Mouse (Mus musculus) heart, adult 2 months (tissue): ENCODE results near the gene Fam171a2. TPM values are rescaled to one million over a fixed set of nuclear protein-coding genes. Genes with fewer than 3 reads are reported as not detected.
A peak's percentile ranks its signal among the peaks of the same experiment; 100 is the strongest.

Source experiments
- DNase-seq, 2 experiments: peaks; one replicate each; pipeline ENCODE4 v3.0.0; 2021
- H3K27ac ChIP-seq: fragments of 200-600 bp; 2 replicates; pipeline ENCODE4 v1.8.1; 2022
- H3K27me3 ChIP-seq: fragments of 200-500 bp; 2 replicates; pipeline ENCODE4 v1.6.1; 2012; ENCODE audit warnings: mild to moderate bottlenecking, low read length, inconsistent platforms, mixed read lengths; ENCODE audit not compliant: control insufficient read depth, insufficient read depth
- H3K36me3 ChIP-seq: fragments of 200-500 bp; 2 replicates; pipeline ENCODE4 v1.6.1; 2012; ENCODE audit warnings: low read length, inconsistent platforms; ENCODE audit not compliant: control insufficient read depth, insufficient read depth
- H3K4me1 ChIP-seq: fragments of 200-500 bp; 2 replicates; pipeline ENCODE4 v1.6.1; 2011; ENCODE audit warnings: low read length; ENCODE audit not compliant: control insufficient read depth, insufficient read depth
- H3K4me3 ChIP-seq: fragments of 200-600 bp; 2 replicates; pipeline ENCODE4 v1.8.1; 2022
- H3K79me2 ChIP-seq: fragments of 200-500 bp; replicated peaks from 2 replicates; pipeline ENCODE4 v1.6.1; 2012; ENCODE audit warnings: mild to moderate bottlenecking, inconsistent platforms, low read length, moderate library complexity, mixed read lengths; ENCODE audit not compliant: control insufficient read depth, insufficient read depth
- H3K9ac ChIP-seq: fragments of 200-500 bp; 2 replicates; pipeline ENCODE4 v1.6.1; 2012; ENCODE audit warnings: low read depth, mild to moderate bottlenecking, control low read depth, inconsistent platforms, low read length, mixed read lengths
- CTCF ChIP-seq: fragments of 200-600 bp; IDR thresholded peaks from 2 replicates; pipeline ENCODE4 v1.8.1; 2022; ENCODE audit warnings: antibody characterized with exemption, mild to moderate bottlenecking, moderate library complexity
- EP300 ChIP-seq: fragments of 200-500 bp; IDR thresholded peaks from 2 replicates; pipeline ENCODE4 v1.6.1; 2011; ENCODE audit warnings: low read depth, low read length, control low read depth; ENCODE audit not compliant: insufficient read depth
- POLR2A ChIP-seq: fragments of 200-500 bp; IDR thresholded peaks from 2 replicates; pipeline ENCODE4 v1.6.1; 2011; ENCODE audit warnings: mild to moderate bottlenecking, low read depth, low read length, control low read depth; ENCODE audit not compliant: insufficient read depth
- WGBS: fragments of 180-500 bp; shearing (Covaris S2); methylation state at CpG from one replicate; pipeline ENCODE4 v1.1.7; 2018; 5-methylcytosine and 5-hydroxymethylcytosine counted together
- intact Hi-C: fragments of 180-260 bp; cut with DNase I; formaldehyde crosslinking; loops from one replicate; pipeline ENCODE4 v1.15.1; 2025
- polyA plus RNA-seq: library from polyadenylated mRNA; depleted of rRNA; stranded (reverse); fragments of >200 nt; gene quantifications from 2 replicates; pipeline ENCODE4 v1.2.3, GENCODE M21; 2012
- total RNA-seq, 2 experiments: library from RNA; stranded (reverse); gene quantifications; 2 replicates each; pipeline ENCODE4 v1.2.3; 2021

The Fam171a2 gene
- total and polyA plus RNA-seq, 3 experiments, result 3.8 to 8.3 (median 3.9) TPM

DNA sequence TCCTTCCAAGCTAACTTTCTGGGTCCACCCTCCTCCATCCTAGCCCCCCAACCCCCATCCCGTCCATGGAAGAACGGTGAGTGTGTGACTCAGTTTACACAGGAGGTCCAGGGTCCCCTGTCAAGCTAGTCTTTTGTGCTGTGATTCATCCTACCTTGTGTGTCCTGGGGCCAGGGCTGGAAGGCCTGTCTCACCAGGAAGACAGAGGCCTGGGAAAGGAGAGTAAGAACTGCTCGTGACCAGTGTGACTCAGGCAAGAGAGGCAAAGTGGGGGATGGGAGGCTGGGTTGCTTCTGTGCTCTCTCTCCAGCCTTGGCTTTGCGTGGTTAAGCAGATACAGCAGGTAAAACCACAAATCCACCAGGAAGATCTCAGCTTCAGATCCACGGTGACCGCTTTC, 22.8 kb downstream of the Fam171a2 start:
- Histone ChIP-seq H3K4me3 (no peak overlapping the region), H3K4me1 (no peaks in the 10 kb centered on the region), H3K27ac (no peak overlapping the region), H3K79me2 (no peaks in the 10 kb centered on the region), H3K9ac (no peak overlapping the region), H3K27me3 (no peaks in the 10 kb centered on the region), H3K36me3 (no peaks in the 10 kb centered on the region)
- 82% methylated on average over 6 of the region's 6 CpGs for WGBS
- TF ChIP-seq CTCF (no peak), POLR2A (no peak), EP300 (no peak)
- intact Hi-C loops, result no loop called here
- peak in 1 of 2 experiments; percentile 7 for DNase-seq

GRCm38 (mm10) chr11:102421559-102421958, 25.9 kb downstream of the Fam171a2 start:
- TF ChIP-seq EP300, result no peak
- no peak for TF ChIP-seq POLR2A
- TF ChIP-seq CTCF, result no peak
- WGBS, result 69% methylated on average over 8 of the region's 8 CpGs
- intact Hi-C loops, result no loop called here
- H3K79me2 ChIP-seq, result no peaks in the 10 kb centered on the region
- H3K4me1 ChIP-seq, result no peaks in the 10 kb centered on the region
- no peak overlapping the region for H3K27ac ChIP-seq
- DNase-seq, result no peak
- H3K4me3 ChIP-seq, result no peak overlapping the region
- H3K36me3 ChIP-seq, result no peaks in the 10 kb centered on the region
- no peaks in the 10 kb centered on the region for H3K27me3 ChIP-seq
- no peak overlapping the region for H3K9ac ChIP-seq

DNA sequence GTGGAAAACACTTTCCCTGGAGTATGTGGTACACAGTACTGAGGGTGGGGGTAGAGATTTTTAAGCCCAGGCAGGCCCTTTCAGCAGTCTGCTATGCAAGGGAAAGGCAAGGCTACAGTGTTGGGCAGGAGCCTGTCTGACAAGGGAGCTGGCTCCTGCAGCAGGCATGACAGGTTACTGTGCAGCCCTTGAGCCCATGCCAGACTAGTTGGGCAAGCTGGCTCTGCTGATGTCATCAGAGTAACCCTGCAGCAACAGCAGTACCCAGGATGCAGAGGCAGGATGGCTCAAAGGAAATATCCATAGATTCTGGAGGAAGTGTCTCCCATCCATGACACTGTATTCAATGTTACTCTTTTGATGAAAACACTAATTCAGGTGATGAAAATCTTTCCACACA, 28.6 kb downstream of the Fam171a2 start:
- intact Hi-C loops, result no loop called here
- Histone ChIP-seq H3K4me3 (no peak overlapping the region), H3K27me3 (no peaks in the 10 kb centered on the region), H3K79me2 (no peaks in the 10 kb centered on the region), H3K4me1 (no peaks in the 10 kb centered on the region), H3K9ac (no peak overlapping the region), H3K36me3 (no peaks in the 10 kb centered on the region), H3K27ac (no peak overlapping the region)
- TF ChIP-seq EP300 (no peak), CTCF (no peak)
- peak; percentile 49 to 56 for DNase-seq

DNA sequence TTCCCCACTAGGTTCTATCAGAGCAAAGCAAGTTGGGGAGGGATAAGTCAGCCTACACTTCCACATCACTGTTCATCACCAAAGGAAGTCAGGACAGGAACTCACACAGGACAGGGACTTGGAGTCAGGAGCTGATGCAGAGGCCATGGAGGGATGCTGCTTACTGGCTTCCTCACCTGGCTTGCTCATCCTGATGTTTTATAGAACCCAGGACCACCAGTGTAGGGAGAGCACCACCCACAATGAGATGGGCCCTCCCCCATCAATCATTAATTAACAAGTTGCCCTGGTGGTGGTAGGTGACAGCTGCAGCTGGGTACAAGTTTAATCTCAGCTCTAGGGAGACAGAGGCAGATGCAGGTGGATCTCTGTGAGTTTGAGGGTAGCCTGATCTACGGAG, 30.3 kb downstream of the Fam171a2 start:
- intact Hi-C loops, result no loop called here
- Histone ChIP-seq H3K9ac (no peak overlapping the region), H3K27ac (no peak overlapping the region), H3K27me3 (no peaks in the 10 kb centered on the region), H3K4me3 (no peak overlapping the region), H3K4me1 (no peaks in the 10 kb centered on the region), H3K36me3 (no peaks in the 10 kb centered on the region), H3K79me2 (no peaks in the 10 kb centered on the region)
- 54% methylated on average over 1 of the region's 1 CpGs for WGBS
- DNase-seq, result no peak
- TF ChIP-seq CTCF (no peak), POLR2A (no peak), EP300 (no peak)

GRCm38 (mm10) chr11:102415034-102415802, 32.3 kb downstream of the Fam171a2 start:
- TF ChIP-seq CTCF (no peak), POLR2A (no peak), EP300 (no peak)
- Histone ChIP-seq H3K9ac (no peak overlapping the region), H3K36me3 (no peaks in the 10 kb centered on the region), H3K27ac (no peak overlapping the region), H3K27me3 (no peaks in the 10 kb centered on the region), H3K79me2 (no peaks in the 10 kb centered on the region), H3K4me3 (no peak overlapping the region), H3K4me1 (peaks cover 3% of the 10 kb centered on the region)
- intact Hi-C loops, result no loop called here
- DNase-seq, result no peak
- 64% methylated on average over 10 of the region's 10 CpGs for WGBS

- Histone ChIP-seq H3K79me2 (no peaks in the 10 kb centered on the region), H3K4me3 (no peak overlapping the region), H3K4me1 (peaks cover 3% of the 10 kb centered on the region), H3K9ac (no peak overlapping the region), H3K27ac (no peak overlapping the region), H3K27me3 (no peaks in the 10 kb centered on the region), H3K36me3 (no peaks in the 10 kb centered on the region)
- 80% methylated on average over 8 of the region's 8 CpGs for WGBS
- no peak for DNase-seq
- TF ChIP-seq CTCF, result no peak
- intact Hi-C loops, result no loop called here
These were observed 34.4 kb downstream of the Fam171a2 start for GRCm38 (mm10) chr11:102413059-102413458.
